Comparison of ENCODE assay signal across 10 mouse cellular contexts in genomic region chr6:17400147-17400546, GRCm38 (mm10).
DNase-seq lines count a peak whose midpoint lies in the region; ATAC-seq lines count a peak whose summit lies in the region.
"Had no signal": no experiment of that assay in that cellular context is flagged by ENCODE, and none has a peak within 500 bp of the region (broad histone marks: within the 10 kb centered on the region; RNA-seq: fewer than 3 reads in every experiment).

No protein-coding gene starts in this region.

- peak; percentile 16 for DNase-seq in liver
- peak; percentile 71 for DNase-seq in embryonic facial prominence, embryonic 14.5 days (ENCODE audit: low spot score)
- peak; percentile 38 for DNase-seq in lung, postnatal 14 days
- DNase-seq in gastrocnemius, adult 8-10 months (ENCODE audit: low spot score in 2 of 2) = no peak
- DNase-seq in gastrocnemius, postnatal 4 days (ENCODE audit: low spot score in 2 of 2) = no peak

- H3K27me3 ChIP-seq in forebrain, embryonic 13.5 days = no peaks in the 10 kb centered on the region
- no peaks in the 10 kb centered on the region for H3K27me3 ChIP-seq in forebrain, embryonic 12.5 days
- no peaks in the 10 kb centered on the region for H3K27me3 ChIP-seq in liver, embryonic 12.5 days (replicated peaks)
- H3K27me3 ChIP-seq in embryonic facial prominence, embryonic 14.5 days (replicated peaks; ENCODE audit: control insufficient read depth, insufficient read depth, low read length) = no peaks in the 10 kb centered on the region

- WGBS in forebrain, embryonic 13.5 days = 77% methylated on average over 2 of the region's 2 CpGs
- 63% methylated on average over 2 of the region's 2 CpGs for WGBS in forebrain, embryonic 12.5 days
- 61% methylated on average over 2 of the region's 2 CpGs for WGBS in liver, embryonic 12.5 days (ENCODE audit: insufficient replicate concordance)
- 60% methylated on average over 2 of the region's 2 CpGs for WGBS in embryonic facial prominence, embryonic 14.5 days

- no peak overlapping the region for H3K4me3 ChIP-seq in forebrain, embryonic 13.5 days
- H3K4me3 ChIP-seq in forebrain, embryonic 12.5 days (replicated peaks) = no peak overlapping the region
- no peak overlapping the region for H3K4me3 ChIP-seq in liver, embryonic 12.5 days
- no peak overlapping the region for H3K4me3 ChIP-seq in embryonic facial prominence, embryonic 14.5 days (ENCODE audit: low read depth, low read length)
- H3K4me3 ChIP-seq: hindbrain, embryonic 10.5 days had no signal

- H3K9ac ChIP-seq in forebrain, embryonic 13.5 days = no peak overlapping the region
- no peak overlapping the region for H3K9ac ChIP-seq in forebrain, embryonic 12.5 days
- no peak overlapping the region for H3K9ac ChIP-seq in liver, embryonic 12.5 days
- no peak overlapping the region for H3K9ac ChIP-seq in embryonic facial prominence, embryonic 14.5 days (ENCODE audit: low read depth, low read length)

- H3K4me1 ChIP-seq in forebrain, embryonic 13.5 days = peaks cover 4% of the 10 kb centered on the region; the same call in 1 of the 2 replicates
- no peaks in the 10 kb centered on the region for H3K4me1 ChIP-seq in forebrain, embryonic 12.5 days
- no peaks in the 10 kb centered on the region for H3K4me1 ChIP-seq in liver, embryonic 12.5 days
- no peaks in the 10 kb centered on the region for H3K4me1 ChIP-seq in embryonic facial prominence, embryonic 14.5 days (ENCODE audit: control insufficient read depth, insufficient read depth, low read length)

- no peaks in the 10 kb centered on the region for H3K9me3 ChIP-seq in forebrain, embryonic 13.5 days (replicated peaks)
- no peaks in the 10 kb centered on the region for H3K9me3 ChIP-seq in forebrain, embryonic 12.5 days
- no peaks in the 10 kb centered on the region for H3K9me3 ChIP-seq in liver, embryonic 12.5 days (replicated peaks)
- H3K9me3 ChIP-seq in embryonic facial prominence, embryonic 14.5 days (ENCODE audit: control insufficient read depth, low read length) = no peaks in the 10 kb centered on the region
- H3K9me3 ChIP-seq: hindbrain, embryonic 10.5 days had no signal

- H3K36me3 ChIP-seq in forebrain, embryonic 13.5 days (ENCODE audit: poor library complexity, severe bottlenecking) = no peaks in the 10 kb centered on the region
- H3K36me3 ChIP-seq in forebrain, embryonic 12.5 days (replicated peaks) = no peaks in the 10 kb centered on the region
- no peaks in the 10 kb centered on the region for H3K36me3 ChIP-seq in liver, embryonic 12.5 days
- H3K36me3 ChIP-seq in embryonic facial prominence, embryonic 14.5 days (ENCODE audit: control insufficient read depth, insufficient read depth, low read length) = no peaks in the 10 kb centered on the region
- H3K36me3 ChIP-seq: hindbrain, embryonic 10.5 days had no signal

- no peak overlapping the region for H3K4me2 ChIP-seq in forebrain, embryonic 13.5 days
- no peak overlapping the region for H3K4me2 ChIP-seq in forebrain, embryonic 12.5 days
- H3K4me2 ChIP-seq in liver, embryonic 12.5 days = no peak overlapping the region
- no peak overlapping the region for H3K4me2 ChIP-seq in embryonic facial prominence, embryonic 14.5 days (ENCODE audit: low read depth, low read length)

- no peak overlapping the region for H3K27ac ChIP-seq in forebrain, embryonic 13.5 days
- no peak overlapping the region for H3K27ac ChIP-seq in forebrain, embryonic 12.5 days
- no peak overlapping the region for H3K27ac ChIP-seq in liver, embryonic 12.5 days
- H3K27ac ChIP-seq in embryonic facial prominence, embryonic 14.5 days (replicated peaks; ENCODE audit: low read depth, low read length) = no peak overlapping the region
- H3K27ac ChIP-seq: hindbrain, embryonic 10.5 days had no signal

- ATAC-seq in forebrain, embryonic 13.5 days = peak; percentile 78
- no peak; the same call in 1 of the 2 replicates for ATAC-seq in forebrain, embryonic 12.5 days (ENCODE audit: low FRiP score)
- no peak for ATAC-seq in liver, embryonic 12.5 days
- ATAC-seq in embryonic facial prominence, embryonic 14.5 days (ENCODE audit: low read depth) = peak; percentile 92
- ATAC-seq: midbrain, embryonic 16.5 days had no signal

Comparison
In these comparisons a context has a peak if more than half of its experiments do, and no peak if none do; other contexts are left out.
1. ATAC-seq: peak in forebrain, embryonic 13.5 days (single experiment) and embryonic facial prominence, embryonic 14.5 days (single experiment); none in forebrain, embryonic 12.5 days (single experiment) and liver, embryonic 12.5 days (single experiment).
2. DNase-seq: peak in liver (single experiment), embryonic facial prominence, embryonic 14.5 days (single experiment) and lung, postnatal 14 days (single experiment); none in gastrocnemius, adult 8-10 months (0 of 2) and gastrocnemius, postnatal 4 days (0 of 2).